Mouse (Mus musculus) neural tube, embryonic 14.5 days (tissue): ENCODE measurements around the gene Capn12. TPM values are rescaled to one million over a fixed set of nuclear protein-coding genes. Genes with fewer than 3 reads are reported as not detected.
"Not testable (repeated sequence)": the region's sequence is repeated elsewhere in the genome, so short reads cannot be mapped to it uniquely, and the experiment has no call there.

Source experiments
- ATAC-seq: fragments of 200-750 bp; cut with Nextera tagmentation; 2 replicates; pipeline ENCODE4 v1.8.0; 2017; ENCODE audit warnings: low read depth, mild to moderate bottlenecking, moderate TSS enrichment, moderate library complexity
- H3K27ac ChIP-seq: fragments of 300-500 bp; sonication (generic); 2 replicates; pipeline ENCODE4 v1.5.1; 2014; ENCODE audit warnings: low read depth, mild to moderate bottlenecking, control low read depth, low read length, moderate library complexity, mixed read lengths
- H3K27me3 ChIP-seq: fragments of 300-500 bp; sonication (generic); 2 replicates; pipeline ENCODE4 v1.6.1; 2014; ENCODE audit warnings: low read length; ENCODE audit not compliant: control insufficient read depth, insufficient read depth
- H3K36me3 ChIP-seq: fragments of 300-500 bp; sonication (generic); 2 replicates; pipeline ENCODE4 v1.6.1; 2014; ENCODE audit warnings: low read length, mixed read lengths; ENCODE audit not compliant: control insufficient read depth, insufficient read depth
- H3K4me1 ChIP-seq: fragments of 300-500 bp; sonication (generic); 2 replicates; pipeline ENCODE4 v1.6.1; 2014; ENCODE audit warnings: low read length; ENCODE audit not compliant: control insufficient read depth, insufficient read depth
- H3K4me2 ChIP-seq: fragments of 300-500 bp; sonication (generic); 2 replicates; pipeline ENCODE4 v1.6.1; 2014; ENCODE audit warnings: mild to moderate bottlenecking, low read depth, low read length, control low read depth
- H3K4me3 ChIP-seq: fragments of 300-500 bp; sonication (generic); 2 replicates; pipeline ENCODE4 v1.5.1; 2014; ENCODE audit warnings: low read depth, low read length, control low read depth, mixed read lengths
- H3K9ac ChIP-seq: fragments of 300-500 bp; sonication (generic); replicated peaks from 2 replicates; pipeline ENCODE4 v1.6.1; 2014; ENCODE audit warnings: low read depth, mild to moderate bottlenecking, control low read depth, low read length, mixed read lengths
- H3K9me3 ChIP-seq: fragments of 300-500 bp; sonication (generic); 2 replicates; pipeline ENCODE4 v1.6.1; 2016; ENCODE audit warnings: low read length; ENCODE audit not compliant: control insufficient read depth
- WGBS: fragments of 180-500 bp; shearing (Covaris S2); extraction: QIAGEN DNeasy Blood & Tissue Kit; methylation state at CpG from one replicate; pipeline ENCODE4 v1.1.7; 2014; 5-methylcytosine and 5-hydroxymethylcytosine counted together
- polyA plus RNA-seq: library from polyadenylated mRNA; unstranded; fragments of >200 nt; fragmentation: Nextera tagmentation; extraction: Ambion mirVana; gene quantifications from 2 replicates; pipeline ENCODE4 v1.2.1, GENCODE M21; 2014

Capn12 gene
- polyA plus RNA-seq, 1 experiment from 2014 or later = 0.90 TPM

DNA sequence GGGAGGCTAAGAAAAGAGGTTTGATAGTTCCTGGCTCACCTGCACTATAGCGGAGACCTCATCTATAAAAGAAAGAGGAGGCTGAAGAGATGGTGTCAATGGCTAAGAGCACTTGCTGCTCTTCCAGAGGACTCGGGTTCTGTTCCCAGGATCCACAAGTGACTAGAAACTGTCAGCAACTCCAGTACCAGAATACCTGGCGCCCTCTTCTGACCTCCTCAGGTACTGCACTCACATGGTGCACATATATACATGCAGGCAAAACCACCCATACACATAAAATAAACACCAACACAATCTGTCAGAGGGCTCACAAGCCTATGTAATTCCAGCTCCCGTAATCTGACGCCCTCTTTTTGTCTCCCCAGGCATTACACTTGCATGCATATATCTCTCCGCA lies 20.3 kb upstream of the Capn12 start:
- WGBS = 89% methylated on average over 6 of the region's 6 CpGs
- H3K4me3 ChIP-seq = no peak overlapping the region
- no peaks in the 10 kb centered on the region for H3K4me1 ChIP-seq
- no peaks in the 10 kb centered on the region for H3K36me3 ChIP-seq
- H3K27ac ChIP-seq = no peak overlapping the region
- ATAC-seq = no peak
- H3K9me3 ChIP-seq = no peaks in the 10 kb centered on the region
- no peak overlapping the region for H3K9ac ChIP-seq
- H3K27me3 ChIP-seq = no peaks in the 10 kb centered on the region
- H3K4me2 ChIP-seq = no peak overlapping the region

DNA sequence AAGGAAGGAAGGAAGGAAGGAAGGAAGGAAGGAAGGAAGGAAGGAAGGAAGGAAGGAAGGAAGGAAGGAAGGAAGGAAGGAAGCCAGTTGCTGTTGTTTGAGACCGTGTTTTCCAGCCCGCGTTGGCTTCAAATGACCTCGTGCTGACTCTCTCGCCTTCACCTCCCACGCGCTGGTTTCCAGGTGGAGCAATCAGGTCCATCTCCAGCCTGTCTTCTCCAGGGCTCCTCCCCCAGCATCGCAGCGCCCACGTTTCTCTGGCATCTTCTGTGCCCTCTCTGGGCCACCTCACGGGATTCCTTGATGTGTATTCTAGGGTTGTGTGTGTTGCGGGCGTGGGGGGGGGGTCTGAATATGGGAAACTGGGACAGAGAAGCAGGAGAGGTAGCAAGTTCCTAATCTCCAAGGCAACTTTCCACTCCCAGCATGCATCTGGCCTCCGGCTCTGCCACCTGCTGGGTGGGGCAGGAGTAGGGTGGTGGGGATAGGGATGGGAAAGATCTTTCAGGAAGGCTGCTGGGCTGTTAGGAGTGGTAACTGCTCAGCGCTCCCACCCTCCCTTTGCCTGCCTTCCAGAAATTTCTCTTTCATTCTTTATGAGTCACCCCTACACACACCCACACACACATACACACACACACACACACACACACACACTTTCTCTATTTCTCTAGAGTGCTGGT lies 18.3 kb upstream of the Capn12 start:
- Histone ChIP-seq H3K4me2 (no peak overlapping the region), H3K4me3 (no peak overlapping the region), H3K27me3 (no peaks in the 10 kb centered on the region), H3K4me1 (no peaks in the 10 kb centered on the region), H3K9me3 (no peaks in the 10 kb centered on the region), H3K9ac (no peak overlapping the region), H3K27ac (no peak overlapping the region), H3K36me3 (no peaks in the 10 kb centered on the region)
- ATAC-seq = no peak
- WGBS = 84% methylated on average over 15 of the region's 15 CpGs

DNA sequence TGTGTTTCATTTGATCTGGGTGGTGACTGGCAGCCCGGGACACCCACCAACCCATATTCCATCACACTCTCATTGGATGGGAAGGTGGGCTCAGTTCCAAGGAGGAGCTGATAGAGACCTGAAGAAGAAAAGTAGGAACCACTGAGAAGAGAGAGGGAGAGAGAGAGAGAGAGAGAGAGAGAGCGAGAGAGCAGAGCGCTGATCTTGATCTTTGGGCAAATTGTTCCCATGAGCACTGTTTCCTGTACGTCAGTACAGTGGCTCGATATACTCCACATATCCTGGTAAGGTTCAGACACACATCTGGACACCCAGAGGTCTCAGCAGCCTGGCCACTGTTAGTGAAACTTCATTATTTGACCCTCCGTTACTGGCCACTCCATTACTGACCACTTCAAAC lies 17.7 kb upstream of the Capn12 start, which contains the start of gene Lgals7:
Gene Lgals7, plus strand, starts transcription at position 314 of the 400 bp plus-strand sequence.
- Histone ChIP-seq H3K4me1 (no peaks in the 10 kb centered on the region), H3K9ac (no peak within 1 kb of the TSS), H3K27ac (no peak within 1 kb of the TSS), H3K9me3 (no peaks in the 10 kb centered on the region), H3K4me2 (no peak within 1 kb of the TSS; the same call in 1 of the 2 replicates), H3K27me3 (no peaks in the 10 kb centered on the region), H3K4me3 (no peak within 1 kb of the TSS), H3K36me3 (no peaks in the 10 kb centered on the region)
- no peak for ATAC-seq
- 75% methylated on average over 6 of the region's 6 CpGs for WGBS

DNA sequence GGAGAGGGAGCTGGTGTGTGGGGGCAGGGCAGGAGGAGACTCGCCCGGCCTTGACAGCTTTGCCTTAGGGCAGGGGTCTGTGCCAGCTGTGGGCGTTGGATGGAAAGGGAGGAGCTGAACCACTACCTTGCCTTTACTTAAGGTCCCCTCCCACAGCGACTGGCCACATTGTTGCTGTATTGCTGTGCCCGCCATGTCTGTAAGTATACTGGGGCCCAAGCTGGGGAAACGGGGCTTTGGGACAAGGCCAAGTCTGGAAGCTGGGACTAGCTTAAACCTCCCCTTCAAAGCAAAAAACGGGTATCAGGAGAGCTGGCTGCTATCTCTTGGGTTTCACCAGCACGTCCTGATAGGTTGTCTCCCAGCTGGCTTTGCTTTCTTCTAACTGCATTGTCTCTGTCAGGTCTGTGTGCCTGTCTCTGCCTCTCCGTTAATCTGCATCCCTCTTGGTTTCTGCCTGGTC lies 16.9 kb upstream of the Capn12 start:
- Histone ChIP-seq H3K4me3 (no peak overlapping the region), H3K36me3 (no peaks in the 10 kb centered on the region), H3K4me1 (no peaks in the 10 kb centered on the region), H3K9me3 (no peaks in the 10 kb centered on the region), H3K27me3 (no peaks in the 10 kb centered on the region), H3K9ac (no peak overlapping the region), H3K27ac (no peak overlapping the region), H3K4me2 (no peak overlapping the region; the same call in 1 of the 2 replicates)
- ATAC-seq = 0 out of 2 replicates have a peak, but pooled peaks have one; percentile 38
- WGBS = 50% methylated on average over 9 of the region's 9 CpGs

DNA sequence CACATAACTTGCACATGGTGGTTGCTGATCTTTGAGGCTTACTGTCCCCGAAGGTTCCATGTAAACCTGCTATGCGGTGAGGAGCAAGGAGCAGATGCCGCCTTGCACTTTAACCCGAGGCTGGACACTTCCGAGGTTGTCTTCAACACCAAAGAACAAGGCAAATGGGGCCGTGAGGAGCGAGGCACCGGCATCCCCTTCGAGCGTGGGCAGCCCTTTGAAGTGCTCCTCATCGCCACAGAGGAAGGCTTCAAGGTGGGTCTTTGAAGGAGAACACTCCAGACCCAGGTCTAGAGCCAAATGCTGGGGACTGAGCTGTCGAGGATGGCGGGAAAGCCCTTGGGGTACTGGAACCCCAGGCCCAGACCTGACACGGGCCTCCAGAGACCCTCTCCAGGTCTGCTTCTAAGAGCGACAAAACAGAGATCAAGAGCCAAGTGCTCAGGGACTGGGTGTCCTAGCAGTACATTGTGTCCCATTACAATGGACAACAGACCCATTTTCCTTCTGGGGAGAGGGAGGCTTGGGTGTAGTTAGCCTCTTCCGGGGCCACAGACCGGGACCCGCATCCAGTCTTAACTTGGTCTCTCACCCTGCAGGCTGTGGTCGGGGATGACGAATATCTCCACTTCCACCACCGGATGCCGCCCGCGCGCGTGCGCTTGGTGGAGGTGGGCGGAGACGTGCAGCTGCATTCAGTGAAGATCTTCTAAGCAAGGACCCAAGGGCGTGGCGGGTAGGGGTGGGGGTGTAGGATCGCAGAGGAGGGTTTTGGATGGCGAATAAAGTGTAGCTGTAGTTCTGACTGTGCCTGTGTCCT lies 15.5 kb upstream of the Capn12 start:
- H3K4me1 ChIP-seq = no peaks in the 10 kb centered on the region

DNA sequence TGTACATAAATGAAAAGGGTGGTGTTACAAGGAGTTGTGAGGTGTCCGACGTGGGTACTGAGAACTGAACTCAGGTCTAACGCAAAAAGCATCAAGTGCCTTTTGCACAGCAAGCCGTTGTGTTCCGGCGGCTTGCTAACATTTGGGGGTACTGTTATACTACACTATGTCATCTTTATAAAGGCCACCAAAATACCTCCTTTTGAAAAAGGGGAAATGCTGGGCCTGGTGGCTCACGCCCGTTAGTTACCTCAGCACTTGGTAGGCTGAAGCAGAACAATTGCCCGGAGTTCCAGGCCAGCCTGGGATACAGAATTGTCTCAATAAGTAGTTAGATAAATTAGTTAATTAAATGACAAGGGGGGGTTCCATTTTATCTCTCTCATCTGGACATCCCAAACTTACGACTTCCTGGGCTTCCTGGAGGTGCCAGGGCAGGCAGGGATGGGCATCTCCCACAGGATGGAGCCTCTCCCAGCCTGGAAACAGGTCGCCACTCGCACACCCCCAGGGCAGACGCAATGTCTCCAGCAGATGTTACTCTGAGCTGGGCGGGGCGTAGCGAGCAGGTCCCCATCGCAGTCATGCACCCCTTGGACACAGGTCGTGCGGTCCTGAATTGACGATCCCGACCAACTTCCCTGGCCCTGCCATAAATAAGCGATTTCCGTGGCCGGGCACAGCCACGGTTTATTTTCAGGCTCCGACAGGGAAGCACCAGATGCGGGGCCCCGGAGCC lies 14.3 kb upstream of the Capn12 start:
- WGBS = 92% methylated on average over 28 of the region's 28 CpGs

More for the DNA sequence above, 15.5 kb upstream of the Capn12 start:
- H3K9me3 ChIP-seq = no peaks in the 10 kb centered on the region
- peak overlapping the region; percentile 17 for H3K4me3 ChIP-seq
- peak overlapping the region; percentile 51 for H3K4me2 ChIP-seq
- ATAC-seq = peak; percentile 82
- H3K27me3 ChIP-seq = no peaks in the 10 kb centered on the region
- H3K36me3 ChIP-seq = no peaks in the 10 kb centered on the region
- no peak overlapping the region for H3K27ac ChIP-seq
- 46% methylated on average over 33 of the region's 33 CpGs for WGBS
- 0 out of 2 replicates have a peak overlapping the region, but pooled peaks have one; percentile 28 for H3K9ac ChIP-seq

DNA sequence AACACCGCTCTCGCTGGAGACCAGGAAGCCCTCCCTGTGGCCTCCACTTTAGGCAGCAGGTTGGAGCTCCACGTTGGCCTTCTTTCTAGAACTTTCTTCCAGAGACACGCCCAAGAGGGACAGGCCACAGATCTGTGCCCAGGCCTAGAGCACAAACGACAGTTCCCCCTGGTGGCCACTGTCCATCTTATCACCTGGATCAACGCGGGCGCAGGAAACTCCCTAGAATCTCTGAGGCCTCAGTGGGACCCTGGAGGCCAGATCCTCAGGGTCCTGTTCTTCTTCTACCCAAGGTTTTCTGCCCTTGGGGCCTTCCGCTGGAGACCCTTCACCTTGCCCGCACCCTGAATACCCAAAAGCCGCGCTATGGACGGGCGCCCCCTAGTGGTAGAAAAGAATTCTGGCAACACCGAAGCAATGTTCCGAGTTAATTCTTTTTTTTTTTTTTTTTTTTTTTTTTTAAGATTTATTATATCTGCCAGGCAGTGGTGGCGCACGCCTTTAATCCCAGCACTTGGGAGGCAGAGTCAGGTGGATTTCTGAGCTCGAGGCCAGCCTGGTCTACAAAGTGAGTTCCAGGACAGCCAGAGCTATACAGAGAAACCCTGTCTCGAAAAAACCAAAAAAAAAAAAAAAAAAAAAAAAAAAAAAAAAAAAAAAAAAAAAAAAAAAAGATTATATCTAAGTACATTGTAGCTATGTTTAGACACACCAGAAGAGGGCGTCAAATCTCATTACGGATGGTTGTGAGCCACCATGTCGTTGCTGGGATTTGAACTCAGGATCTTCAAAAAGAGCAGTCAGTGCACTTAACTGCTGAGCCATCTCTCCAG lies 13.5 kb upstream of the Capn12 start:
- not testable (repeated sequence) for H3K9ac ChIP-seq, H3K4me2 ChIP-seq, H3K4me3 ChIP-seq, H3K4me1 ChIP-seq, ATAC-seq, H3K9me3 ChIP-seq, H3K27me3 ChIP-seq, H3K27ac ChIP-seq, H3K36me3 ChIP-seq
- 30% methylated on average over 23 of the region's 23 CpGs for WGBS

More for the DNA sequence above, 14.3 kb upstream of the Capn12 start:
- H3K4me1 ChIP-seq = no peaks in the 10 kb centered on the region
- no peaks in the 10 kb centered on the region for H3K36me3 ChIP-seq
- no peak for ATAC-seq
- H3K27ac ChIP-seq = no peak overlapping the region
- H3K9ac ChIP-seq = no peak overlapping the region
- no peaks in the 10 kb centered on the region for H3K9me3 ChIP-seq
- no peak overlapping the region for H3K4me3 ChIP-seq
- H3K4me2 ChIP-seq = no peak overlapping the region
- H3K27me3 ChIP-seq = no peaks in the 10 kb centered on the region

DNA sequence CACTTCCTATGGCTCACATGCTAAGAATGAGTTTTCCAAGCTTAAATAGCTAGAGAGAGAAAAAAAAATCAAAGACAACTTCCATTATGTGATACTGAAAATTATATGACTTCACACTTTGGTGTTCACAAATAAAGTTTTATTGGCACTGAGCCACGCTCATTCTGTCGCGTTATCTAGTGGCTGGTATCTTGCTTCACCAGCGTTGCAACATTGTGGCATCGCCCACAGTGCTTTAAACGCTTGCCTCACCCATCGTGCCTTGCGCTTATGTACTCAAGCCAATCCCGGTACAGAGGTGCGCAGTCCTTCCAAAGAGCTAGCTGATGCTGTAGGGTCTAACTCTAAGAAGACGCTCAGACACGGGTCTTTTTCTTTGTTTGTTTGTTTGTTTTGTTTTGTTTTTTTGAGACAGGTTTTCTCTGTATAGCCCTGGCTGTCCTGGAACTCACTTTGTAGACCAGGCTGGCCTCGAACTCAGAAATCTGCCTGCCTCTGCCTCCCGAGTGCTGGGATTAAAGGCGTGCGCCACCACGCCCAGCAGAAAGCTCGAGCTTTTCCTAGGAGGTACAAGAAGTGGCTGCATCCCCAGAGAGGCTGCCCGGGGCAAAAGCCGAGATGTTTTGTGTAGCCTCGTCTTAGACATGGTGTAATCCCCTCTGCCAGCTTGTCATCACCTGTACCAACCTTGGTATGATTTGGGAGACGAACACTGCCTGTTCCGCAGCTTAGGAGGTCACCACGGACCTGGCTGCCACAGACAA lies 10.1 kb upstream of the Capn12 start:
- no peak overlapping the region for H3K27ac ChIP-seq
- no peak overlapping the region for H3K9ac ChIP-seq
- H3K27me3 ChIP-seq = no peaks in the 10 kb centered on the region
- no peak overlapping the region for H3K4me3 ChIP-seq
- no peak for ATAC-seq
- H3K36me3 ChIP-seq = no peaks in the 10 kb centered on the region
- no peaks in the 10 kb centered on the region for H3K4me1 ChIP-seq
- no peak overlapping the region for H3K4me2 ChIP-seq
- 90% methylated on average over 24 of the region's 24 CpGs for WGBS
- H3K9me3 ChIP-seq = no peaks in the 10 kb centered on the region
